Mouse (Mus musculus): Measurements from ENCODE around the gene Gstp3.
"Not testable (repeated sequence)": the region's sequence is repeated elsewhere in the genome, so short reads cannot be mapped to it uniquely, and the experiment has no call there.

Gstp3 gene

GRCm38 (mm10) chr19:4060044-4060898, 902 bp upstream of the Gstp3 start:
- DNase-seq, result not testable (repeated sequence)

DNA sequence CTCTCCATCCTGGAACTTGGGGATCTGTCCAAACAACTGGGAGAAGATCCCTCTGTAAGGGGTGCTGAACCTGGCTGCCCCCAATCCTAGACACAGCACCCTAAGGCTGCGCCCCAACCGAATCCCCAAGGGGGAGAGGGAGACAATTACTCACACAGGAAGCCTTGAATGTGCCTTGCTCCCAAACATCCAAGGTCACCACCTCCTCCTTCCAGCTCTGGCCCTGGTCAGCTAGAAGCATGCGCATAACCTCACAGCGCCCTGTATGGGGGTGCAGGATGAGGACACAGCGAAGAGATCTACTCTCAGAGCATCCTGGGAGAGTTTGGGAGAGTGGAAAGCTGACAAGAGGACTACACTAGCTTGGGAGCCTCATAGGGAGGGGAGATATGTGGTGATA, 788 bp downstream of the Gstp3 start:
- no peak for DNase-seq

- DNase-seq, result no peak
Observed at GRCm38 (mm10) chr19:4057962-4058361, 1.4 kb downstream of the Gstp3 start.

DNA sequence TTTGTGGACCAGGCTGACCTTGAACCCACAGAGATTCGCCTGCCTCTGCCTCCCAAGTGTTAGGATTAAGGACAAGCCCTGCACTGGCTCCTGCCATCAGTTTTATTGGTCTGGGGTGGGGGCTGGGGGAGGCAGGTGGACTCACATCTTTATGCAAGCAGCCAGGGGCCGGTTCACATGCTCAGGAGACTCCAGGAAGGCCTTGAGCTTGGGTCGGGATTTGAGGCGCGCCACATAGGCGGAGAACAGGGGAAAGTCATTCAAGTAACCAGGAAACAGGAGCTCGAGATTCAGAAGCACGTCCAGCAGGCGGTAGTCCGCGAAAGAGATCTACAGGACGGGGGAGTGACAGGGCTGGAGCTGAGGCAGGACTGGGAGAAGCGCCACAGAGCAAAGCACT, 2.0 kb downstream of the Gstp3 start:
- no peak for DNase-seq

GRCm38 (mm10) chr19:4056727-4057126, 2.6 kb downstream of the Gstp3 start:
- DNase-seq, result peak; percentile 19

DNA sequence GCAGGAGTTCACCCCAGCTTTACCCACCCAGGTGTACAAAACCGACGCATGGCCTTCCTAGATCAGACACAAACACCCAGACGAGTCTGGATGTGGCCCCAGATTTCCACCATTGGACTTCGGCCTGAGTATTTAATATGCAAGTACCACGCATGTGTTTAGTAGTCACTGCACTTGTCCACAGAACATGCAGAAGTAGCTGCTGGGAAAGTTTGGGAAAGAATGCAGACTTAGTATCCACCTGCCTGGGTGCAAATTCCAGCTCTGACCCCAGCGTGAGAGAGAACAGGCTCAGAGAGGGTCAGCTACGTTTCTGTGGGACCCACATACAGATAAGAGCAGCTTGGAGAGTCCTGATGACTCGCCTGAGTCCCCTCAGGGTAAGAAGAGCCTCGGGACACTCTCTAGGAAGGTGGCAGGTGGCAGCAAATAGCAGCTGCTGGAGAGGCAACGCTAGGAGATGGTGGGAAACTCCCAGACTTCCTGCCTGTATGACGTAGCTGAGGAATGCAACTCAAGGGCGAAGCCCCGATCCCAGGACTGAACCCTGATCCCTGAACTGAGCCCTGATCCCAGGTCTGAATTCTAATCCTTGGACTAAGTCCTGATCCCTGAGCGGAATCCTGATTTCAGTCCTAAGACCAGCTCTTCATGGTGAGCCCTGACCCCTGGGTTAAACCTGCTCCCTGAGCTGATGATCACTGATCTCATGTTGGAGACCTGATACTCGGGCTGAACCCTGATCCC, 3.2 kb downstream of the Gstp3 start:
- peak; percentile 45 for DNase-seq

GRCm38 (mm10) chr19:4055216-4055946, 4.0 kb downstream of the Gstp3 start:
- DNase-seq, result no peak

- DNase-seq, result no peak
Observed at GRCm38 (mm10) chr19:4054613-4055012, 4.8 kb downstream of the Gstp3 start.

- DNase-seq, result no peak
Observed at GRCm38 (mm10) chr19:4052516-4053030, 6.8 kb downstream of the Gstp3 start.

GRCm38 (mm10) chr19:4051741-4052515, 7.4 kb downstream of the Gstp3 start:
- peak; percentile 75 for DNase-seq

DNA sequence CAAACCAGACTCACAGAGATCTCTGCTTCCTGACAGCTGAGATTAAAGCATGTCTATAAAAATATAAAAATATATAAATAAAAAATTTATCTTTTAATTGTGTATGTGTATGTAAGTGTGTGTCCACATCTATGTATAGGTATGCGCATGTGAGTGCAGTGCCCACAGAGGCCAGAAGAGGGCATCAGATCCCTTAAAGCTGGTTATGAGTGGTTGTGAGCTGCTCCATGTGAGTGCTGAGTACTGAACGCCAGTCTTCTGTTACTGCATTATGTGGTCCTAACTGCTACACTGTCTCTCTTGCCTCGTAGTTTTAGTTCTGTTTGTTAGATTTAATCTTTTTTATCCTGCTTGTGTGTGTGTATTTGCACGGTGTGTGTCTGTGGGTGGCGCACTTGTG, 8.4 kb downstream of the Gstp3 start:
- DNase-seq, result no peak

DNA sequence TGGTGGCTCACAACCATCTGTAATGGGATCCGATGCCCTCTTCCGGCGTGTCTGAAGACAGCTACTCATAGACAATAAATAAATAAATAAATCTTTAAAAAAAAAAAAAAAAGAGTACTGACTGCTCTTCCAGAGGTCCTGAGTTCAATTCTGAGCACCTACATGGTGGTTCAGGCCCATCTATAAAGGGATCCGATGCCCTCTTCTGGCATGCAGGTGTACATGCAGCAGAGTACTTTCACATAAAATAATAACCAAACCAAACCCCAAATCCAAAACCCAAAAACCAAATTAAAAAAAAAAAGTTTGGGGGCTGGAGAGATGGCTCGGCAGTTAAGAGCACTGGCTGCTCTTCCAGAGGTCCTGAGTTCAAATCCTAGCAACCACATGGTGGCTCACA, 10.3 kb downstream of the Gstp3 start:
- DNase-seq, result not testable (repeated sequence)

DNA sequence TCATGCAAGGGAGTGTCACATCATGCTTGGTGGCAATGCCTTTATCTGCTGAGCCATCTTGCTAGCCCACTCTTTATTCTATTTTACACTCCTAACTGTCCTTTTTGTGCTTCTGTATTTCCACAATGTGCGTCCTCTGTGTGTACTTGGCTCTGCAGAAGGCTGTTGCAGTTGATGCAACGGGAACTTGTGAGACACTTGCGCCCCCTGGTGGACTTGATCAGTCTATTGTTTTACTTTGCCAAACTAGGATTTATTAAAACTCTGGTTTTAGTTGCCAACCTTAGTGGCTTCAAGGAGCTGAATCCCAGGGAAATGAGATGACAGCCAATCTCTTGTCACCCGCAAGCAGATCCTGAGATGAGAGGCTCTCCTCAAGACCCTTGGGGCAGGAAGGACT, 11.5 kb downstream of the Gstp3 start:
- peak; percentile 85 for DNase-seq

DNA sequence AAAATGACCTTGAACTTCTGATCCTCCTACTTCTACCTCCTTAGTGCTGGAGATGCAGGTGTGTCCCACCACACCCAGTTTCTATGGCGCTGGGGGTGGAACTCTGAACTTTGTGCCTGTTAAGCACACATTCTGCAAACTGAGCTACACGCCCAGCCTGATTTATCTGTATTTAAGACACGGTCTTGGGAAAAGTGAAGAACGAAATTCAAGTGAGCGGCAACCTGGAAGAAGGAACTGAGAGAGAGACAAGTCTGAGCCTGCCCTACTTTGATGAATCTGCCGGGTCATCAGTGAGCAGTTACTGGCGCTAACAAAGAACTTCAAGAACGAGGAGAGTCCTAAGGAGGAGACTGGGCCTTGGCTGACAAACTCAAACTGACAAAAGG, 12.5 kb downstream of the Gstp3 start:
- no peak for DNase-seq

DNA sequence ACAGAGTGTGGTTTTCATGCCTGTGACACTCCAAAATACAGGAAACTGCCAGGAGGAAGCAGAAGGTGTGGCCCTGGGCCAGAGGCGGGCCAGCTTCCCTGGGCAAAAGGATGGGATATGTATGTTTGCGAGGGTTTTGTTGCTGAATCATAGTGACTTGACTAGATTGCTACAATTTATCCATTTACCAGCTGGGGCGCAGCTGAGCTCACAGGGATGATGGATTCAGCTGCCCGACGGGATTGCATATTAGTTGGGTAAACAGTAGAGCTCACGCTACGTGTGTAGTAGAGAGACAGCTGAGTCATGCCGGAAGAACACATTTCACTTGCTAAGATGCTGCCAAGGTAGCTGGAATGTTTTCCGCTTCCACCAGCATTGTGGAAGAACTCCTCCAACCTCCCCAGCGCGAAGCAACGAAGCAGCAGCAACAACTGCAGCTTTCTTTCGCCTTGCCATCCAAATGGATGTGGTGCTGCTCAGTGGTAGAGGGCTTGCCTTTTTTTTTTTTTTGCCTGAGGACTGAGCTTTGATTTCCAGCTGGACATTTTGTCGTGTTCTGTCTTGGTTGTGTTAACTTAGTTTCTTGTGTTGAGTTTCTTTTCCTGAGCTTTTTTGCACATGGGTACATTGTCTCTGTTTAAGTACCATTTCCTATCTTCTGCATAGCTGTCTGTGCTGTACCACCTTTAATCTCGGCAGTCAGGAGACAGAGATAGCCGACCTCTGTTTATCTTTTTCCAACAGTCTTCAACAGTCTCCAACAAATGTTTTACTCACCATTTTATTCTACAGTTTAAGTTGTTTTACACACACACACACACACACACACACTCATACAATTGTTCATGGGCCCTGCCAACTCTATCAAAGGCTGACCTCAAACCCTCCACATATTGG, 13.2 kb downstream of the Gstp3 start, which contains the start of gene Gstp2:
Gstp2 (minus strand) TSS at position 58 of the 900 bp plus-strand sequence.
- peak; percentile 74 for DNase-seq

GRCm38 (mm10) chr19:4044109-4044508, 15.3 kb downstream of the Gstp3 start:
- not testable (repeated sequence) for DNase-seq

DNA sequence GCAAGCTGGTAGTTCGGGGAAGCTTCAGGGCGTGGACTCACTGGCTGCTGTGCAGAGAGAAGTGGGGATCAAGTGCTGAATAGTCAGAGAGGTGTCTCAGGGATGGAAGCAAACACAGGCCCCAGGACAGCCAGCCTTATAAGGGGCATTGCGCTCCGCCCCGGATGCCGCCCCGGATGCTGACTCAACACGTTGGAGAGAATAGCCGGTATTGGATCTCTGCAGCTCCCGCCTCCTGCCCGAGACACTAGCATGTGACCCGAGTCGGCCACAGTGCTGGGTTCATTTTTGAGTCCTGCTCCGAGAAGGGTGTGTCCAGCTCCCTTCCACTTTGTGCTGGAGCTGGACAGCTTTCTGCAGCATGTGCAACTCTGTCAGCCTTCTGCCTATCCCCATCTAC, 17.2 kb downstream of the Gstp3 start:
- DNase-seq, result no peak

- not testable (repeated sequence) for DNase-seq
Observed at GRCm38 (mm10) chr19:4041500-4041899, 17.9 kb downstream of the Gstp3 start.

GRCm38 (mm10) chr19:4040941-4041340, 18.4 kb downstream of the Gstp3 start:
- DNase-seq, result not testable (repeated sequence)

DNA sequence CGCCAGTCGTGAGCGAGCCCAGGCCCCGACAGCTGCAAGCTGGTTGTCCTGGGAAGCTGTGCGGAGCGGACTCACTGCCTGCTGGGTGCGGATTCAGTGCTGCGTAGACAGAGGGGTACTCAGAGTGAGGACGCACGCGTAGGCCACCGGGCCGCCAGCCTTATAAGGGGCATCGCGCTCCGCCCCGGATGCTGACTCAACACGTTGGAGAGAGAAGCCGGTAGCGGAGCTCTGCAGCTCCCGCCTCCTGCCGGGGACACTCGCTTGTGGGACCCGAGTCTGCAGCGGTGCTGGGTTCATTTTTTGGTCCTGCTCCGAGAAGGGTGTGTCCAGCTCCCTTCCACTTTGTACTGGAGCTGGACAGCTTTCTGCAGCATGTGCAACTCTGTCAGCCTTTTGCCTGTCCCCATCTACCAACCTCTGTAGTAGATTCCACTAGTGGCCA, 21.6 kb downstream of the Gstp3 start, which contains the start of gene Gstp1:
Gstp1 (minus strand) TSS at position 198 of the 445 bp plus-strand sequence.
- peak; percentile 89 for DNase-seq

Measured in retina, postnatal 1 day (tissue).